Mouse (Mus musculus) regulatory T cell (primary cell): ENCODE results near the gene Bbx.

ENCODE experiments used
- in situ Hi-C: fragments of 300-600 bp; cut with MboI, MseI; formaldehyde crosslinking; loops from one replicate; pipeline ENCODE4 v1.15.1; 2025; ENCODE audit warnings: high pct_unique_total_duplicates

The Bbx gene

GRCm38 (mm10) chr16:50241604-50242003, 190.6 kb downstream of the Bbx start:
- in situ Hi-C loops = no loop called here

DNA sequence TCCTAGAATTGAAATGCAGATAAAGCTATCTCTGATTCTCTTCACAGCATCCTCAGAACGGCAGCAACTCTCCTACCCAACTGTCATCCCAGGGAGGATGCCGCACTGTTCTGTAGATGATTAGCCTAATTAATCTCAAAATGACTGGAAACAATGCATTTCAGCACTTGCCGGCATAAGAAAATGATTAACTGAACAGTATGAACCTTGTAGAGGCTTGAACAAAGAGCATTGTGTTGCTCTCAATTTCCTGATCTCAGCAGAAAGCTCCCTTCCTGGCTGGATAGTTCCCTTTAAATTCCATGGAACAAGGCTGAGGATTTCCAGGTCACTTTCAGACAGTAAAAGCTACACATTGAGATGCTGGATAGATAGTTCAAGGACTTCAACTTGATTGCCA, 197.0 kb downstream of the Bbx start:
- in situ Hi-C loops = no loop called here

DNA sequence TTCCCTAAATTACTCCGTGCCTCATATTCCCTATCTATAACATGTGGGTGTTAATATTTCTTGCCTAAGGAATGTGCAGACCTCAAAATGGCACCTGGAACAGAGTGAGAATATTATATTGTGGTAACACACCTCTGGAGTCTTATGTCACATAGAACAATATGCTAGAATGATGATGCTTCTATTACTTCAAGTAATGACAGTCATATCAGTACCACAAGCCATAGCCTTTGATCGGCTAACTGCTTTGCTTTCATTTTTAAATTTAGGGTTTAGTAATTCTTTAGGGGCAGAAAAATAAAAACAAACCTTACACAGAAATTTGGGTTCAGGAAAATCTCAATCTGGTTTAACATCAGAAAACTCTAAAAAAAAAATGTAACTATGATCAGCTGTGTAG, 201.6 kb downstream of the Bbx start:
- in situ Hi-C loops = no loop called here

DNA sequence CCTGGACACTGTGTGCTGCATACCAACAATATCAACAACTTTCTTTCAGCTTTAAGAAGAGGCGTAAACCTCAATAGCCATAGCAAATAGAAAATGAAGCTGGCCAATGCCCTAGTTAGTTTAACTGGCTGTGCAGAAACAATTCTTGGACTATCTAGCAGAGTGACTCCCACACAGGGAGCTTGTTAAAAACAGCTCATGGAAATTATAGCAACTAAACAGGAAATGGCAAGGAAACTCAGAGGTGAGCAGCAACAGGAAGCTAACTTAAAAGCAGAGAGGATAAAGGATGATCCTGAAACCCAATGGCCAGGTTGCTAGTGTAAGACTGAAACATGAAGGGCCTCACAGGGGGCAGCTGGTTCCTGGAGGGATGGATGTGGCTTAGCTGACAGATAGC, 203.4 kb downstream of the Bbx start:
- in situ Hi-C loops = no loop called here

DNA sequence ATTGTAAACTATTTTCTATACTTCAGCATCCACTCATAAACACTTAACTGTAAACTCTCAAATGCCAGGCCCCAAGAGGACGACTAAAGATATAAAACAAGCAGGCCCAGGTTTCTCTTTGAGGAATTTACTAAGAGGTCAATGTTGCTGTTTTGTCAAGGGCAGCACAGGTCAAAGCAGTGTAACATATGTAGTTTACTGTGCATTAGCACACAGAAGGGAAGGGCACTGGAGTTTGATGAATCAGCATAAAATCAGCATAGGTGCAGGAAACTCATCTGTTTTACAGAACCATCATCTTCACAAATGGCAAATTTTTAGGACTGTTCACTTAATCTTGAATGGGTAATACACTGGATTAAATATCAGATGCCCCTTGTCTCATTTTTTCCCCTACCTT, 205.9 kb downstream of the Bbx start:
- in situ Hi-C loops = no loop called here

DNA sequence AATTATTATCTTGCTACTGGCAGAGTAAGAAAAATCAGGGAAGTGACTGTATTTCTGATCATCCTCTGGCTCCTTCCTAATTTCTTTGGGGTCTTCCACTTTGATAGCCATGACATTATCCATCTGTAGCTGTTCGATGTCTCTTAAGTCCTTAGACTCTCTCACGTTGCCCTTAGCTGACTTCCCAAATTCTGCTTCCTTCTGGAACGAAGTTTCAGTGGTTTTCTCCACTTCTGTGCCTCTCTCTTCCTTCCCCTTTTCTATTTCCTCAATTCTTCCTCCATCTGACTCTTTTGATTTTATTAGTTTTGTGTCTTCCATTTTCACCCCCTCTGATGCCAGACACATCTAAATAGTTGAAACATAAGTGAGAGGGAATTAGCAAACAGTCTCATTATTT, 207.2 kb downstream of the Bbx start:
- in situ Hi-C loops = no loop called here

DNA sequence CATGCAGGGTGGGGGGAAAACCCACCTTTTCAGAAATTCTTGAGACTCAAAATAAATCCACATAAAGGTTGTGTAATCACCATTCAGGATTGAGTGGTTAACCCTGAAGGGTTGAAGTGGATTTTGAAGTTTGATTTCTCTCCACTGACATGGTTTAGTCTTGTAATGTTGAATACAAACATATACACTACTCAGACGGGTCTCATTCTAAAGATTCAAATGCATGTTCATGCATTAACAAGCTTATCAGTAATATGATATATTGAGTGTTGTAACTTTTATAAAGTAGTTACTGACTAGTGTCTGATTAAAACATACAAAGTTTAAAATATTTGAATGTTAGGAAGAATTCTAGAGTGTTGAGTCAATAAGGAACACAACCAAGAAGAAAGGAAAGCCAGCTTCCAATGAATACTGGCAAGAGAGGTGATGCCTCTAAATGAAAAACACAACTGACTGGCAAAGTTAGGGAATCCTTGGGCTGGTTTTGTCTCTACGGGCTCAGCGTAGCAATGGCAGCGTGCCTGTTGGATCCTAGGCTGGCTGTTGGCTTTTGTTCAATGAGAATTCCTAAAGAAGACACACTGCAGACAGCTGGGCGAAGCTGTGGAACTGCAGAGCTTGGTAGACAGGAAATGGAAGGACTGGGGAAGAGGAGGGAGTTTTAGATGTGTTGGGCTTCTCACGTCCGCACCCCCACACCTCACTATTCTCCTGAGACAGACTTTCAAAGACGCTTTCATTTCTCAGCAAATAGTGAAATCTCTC, 211.3 kb downstream of the Bbx start:
- in situ Hi-C loops = no loop called here

- in situ Hi-C loops = no loop called here
Observed at GRCm38 (mm10) chr16:50217084-50217483, 215.1 kb downstream of the Bbx start.

DNA sequence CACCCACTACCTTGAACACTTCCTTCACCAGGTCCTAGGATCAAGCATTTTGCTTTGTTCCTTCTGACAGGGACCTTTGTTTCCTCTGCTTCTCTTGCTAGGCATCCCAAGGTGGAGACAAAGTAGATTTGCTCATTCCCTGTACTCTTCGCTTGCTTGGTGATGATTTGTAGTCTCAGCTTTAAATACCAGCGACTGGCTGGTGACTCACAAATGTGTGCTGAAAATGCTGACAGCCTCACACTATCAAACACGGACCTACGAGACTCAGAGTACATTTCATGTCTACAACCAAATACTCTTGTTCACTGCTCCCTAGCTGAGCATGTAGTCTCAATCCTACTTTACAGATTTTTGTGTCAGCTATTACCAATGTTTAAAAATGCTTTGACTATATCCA, 220.5 kb downstream of the Bbx start:
- in situ Hi-C loops = no loop called here

- in situ Hi-C loops = no loop called here
Observed at GRCm38 (mm10) chr16:50211231-50211630, 221.0 kb downstream of the Bbx start.

DNA sequence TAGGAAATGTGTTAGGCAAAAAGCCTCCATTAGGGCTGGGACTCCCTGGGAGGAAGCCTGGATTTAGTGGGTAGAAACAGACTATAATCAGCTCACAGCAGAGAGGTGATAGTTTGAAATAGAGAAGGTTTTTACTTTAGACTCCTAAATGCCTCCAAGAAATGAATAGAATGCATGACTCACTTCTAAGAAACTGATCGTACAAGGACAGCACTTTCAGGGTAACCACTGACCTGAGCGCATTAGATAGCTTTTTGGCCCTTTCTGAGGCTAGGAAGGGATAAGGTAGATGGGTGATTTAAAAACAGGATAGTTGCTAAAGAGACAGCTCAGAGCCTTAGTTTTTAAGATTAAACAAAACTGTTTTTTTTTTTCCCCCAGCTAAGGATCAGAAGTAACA, 221.4 kb downstream of the Bbx start:
- in situ Hi-C loops = no loop called here

- in situ Hi-C loops = no loop called here
Observed at GRCm38 (mm10) chr16:50204944-50205343, 227.2 kb downstream of the Bbx start.

- in situ Hi-C loops = no loop called here
Observed at GRCm38 (mm10) chr16:50201546-50202151, 230.5 kb downstream of the Bbx start.

GRCm38 (mm10) chr16:50200214-50200613, 232.0 kb downstream of the Bbx start:
- in situ Hi-C loops = no loop called here

DNA sequence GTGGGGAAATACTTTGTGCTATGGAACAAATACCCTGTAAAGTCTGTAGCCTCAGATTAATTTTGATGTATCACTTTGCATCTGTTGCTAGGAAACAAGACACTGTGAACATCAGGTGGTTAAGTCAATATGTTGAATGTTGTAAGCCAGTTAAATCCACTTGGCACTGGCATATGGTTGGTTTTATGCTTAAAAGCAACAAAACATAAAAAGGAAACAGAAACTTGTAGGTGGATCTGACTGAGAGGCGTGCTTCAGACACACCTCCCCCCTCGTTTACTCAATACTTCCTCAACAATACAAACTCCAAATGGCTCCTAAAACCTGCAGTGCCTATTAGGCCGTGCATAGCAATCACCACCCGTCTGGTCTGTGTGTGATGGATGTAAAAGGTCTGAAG, 236.1 kb downstream of the Bbx start:
- in situ Hi-C loops = no loop called here

- in situ Hi-C loops = no loop called here
Observed at GRCm38 (mm10) chr16:50192626-50193025, 239.6 kb downstream of the Bbx start.

GRCm38 (mm10) chr16:50189108-50189507, 243.1 kb downstream of the Bbx start:
- in situ Hi-C loops = no loop called here

DNA sequence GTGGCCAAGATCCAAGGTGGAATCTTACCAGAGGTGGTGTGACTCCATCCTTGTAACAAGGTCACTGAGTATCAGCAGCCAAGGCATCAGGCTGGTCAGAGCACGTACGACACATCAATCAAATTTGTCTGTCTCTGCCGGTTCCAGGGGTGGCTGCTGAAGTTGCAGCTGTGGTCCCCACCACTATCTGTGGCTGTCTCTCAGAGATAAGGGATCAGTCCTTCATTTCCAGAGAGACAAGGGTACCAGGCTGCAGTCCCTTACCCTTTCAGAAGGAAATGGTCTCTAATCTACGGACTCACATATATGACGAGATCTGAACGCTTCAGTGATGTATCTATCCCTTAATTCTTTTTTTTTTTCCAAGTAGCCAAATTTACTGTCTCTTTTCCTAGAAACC, 245.6 kb downstream of the Bbx start:
- in situ Hi-C loops = no loop called here

- in situ Hi-C loops = no loop called here
Observed at GRCm38 (mm10) chr16:50185041-50185440, 247.1 kb downstream of the Bbx start.

- in situ Hi-C loops = no loop called here
Observed at GRCm38 (mm10) chr16:50182988-50183387, 249.2 kb downstream of the Bbx start.

GRCm38 (mm10) chr16:50182561-50182960, 249.6 kb downstream of the Bbx start:
- in situ Hi-C loops = no loop called here

DNA sequence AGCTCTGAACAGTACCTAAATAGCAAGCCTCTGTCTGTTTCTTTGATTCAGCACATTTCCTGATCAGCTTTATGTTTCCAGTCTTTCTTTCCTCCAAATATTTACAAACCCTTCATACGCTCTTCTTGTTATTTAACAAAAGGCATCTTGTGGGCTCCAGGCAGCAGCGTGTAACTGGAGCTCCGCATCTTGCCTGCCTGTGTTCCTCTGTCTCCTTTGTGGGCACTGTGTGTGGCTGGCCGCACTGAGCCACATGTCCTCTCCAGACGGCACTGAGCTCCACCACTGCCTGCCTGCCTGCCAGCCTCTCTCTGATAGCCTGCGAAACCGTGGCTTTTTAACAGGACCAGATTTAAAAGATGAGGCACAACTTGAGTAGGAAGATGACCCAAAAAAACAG, 259.4 kb downstream of the Bbx start:
- in situ Hi-C loops = no loop called here

DNA sequence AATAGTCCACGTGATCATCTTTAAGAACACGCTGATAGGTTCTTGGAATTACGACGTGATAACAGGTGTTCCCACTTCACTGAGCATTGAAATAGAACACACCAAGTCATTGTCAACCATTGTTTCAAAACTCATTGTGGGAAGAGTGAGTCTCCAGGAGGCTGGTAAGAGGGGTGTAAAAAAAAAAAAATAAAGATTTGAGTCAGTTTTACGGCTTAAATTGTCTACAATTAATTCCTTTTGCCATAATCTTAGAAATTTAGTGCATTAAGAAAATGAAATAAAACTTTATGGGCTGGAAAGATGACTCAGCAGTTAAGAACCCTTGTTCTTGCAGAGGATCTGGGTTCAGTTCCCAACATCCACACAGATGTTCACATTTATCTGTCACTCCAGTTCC, 261.4 kb downstream of the Bbx start:
- in situ Hi-C loops = no loop called here

DNA sequence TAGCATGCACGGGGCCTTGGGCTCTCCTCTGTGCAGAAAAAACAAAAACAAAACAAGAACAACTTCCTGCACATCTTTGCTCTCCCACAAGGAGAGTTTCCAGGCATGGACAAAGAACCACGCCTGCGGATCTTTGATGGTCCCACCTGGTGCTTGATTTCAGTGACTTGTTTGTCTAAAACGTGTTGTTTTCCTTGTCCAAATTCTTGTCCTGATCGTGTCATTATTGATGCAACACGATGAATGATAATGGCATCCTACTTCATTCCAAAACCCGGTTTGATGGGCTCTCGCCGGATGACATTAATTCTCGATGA, 264.2 kb downstream of the Bbx start:
- in situ Hi-C loops = no loop called here
